Mouse (Mus musculus) liver, adult 2 months (tissue): ENCODE data around the gene Gm20388. TPM values are rescaled to one million over a fixed set of nuclear protein-coding genes. Genes with fewer than 3 reads are reported as not detected.

Experiments
- DNase-seq: peaks from one replicate; pipeline ENCODE4 v3.0.0-alpha.2; 2011; ENCODE audit warnings: low read depth, low spot score; ENCODE audit errors: extremely low read depth
- H3K27ac ChIP-seq: fragments of 200-500 bp; replicated peaks from 2 replicates; pipeline ENCODE4 v1.5.1; 2012; ENCODE audit warnings: low read depth, mild to moderate bottlenecking, control low read depth, inconsistent platforms, low read length; ENCODE audit not compliant: insufficient read depth
- H3K27me3 ChIP-seq: fragments of 200-500 bp; 2 replicates; pipeline ENCODE4 v1.6.1; 2012; ENCODE audit warnings: mild to moderate bottlenecking, moderate library complexity, low read length, inconsistent platforms; ENCODE audit not compliant: control insufficient read depth, insufficient read depth
- H3K36me3 ChIP-seq: fragments of 200-500 bp; 2 replicates; pipeline ENCODE4 v1.6.1; 2012; ENCODE audit warnings: low read length, inconsistent platforms; ENCODE audit not compliant: control insufficient read depth, insufficient read depth
- H3K4me1 ChIP-seq: fragments of 200-500 bp; 2 replicates; pipeline ENCODE4 v1.6.1; 2011; ENCODE audit warnings: low read length; ENCODE audit not compliant: control insufficient read depth, insufficient read depth
- H3K4me3 ChIP-seq: fragments of 200-500 bp; 2 replicates; pipeline ENCODE4 v1.5.1; 2011; ENCODE audit warnings: low read depth, mild to moderate bottlenecking, control low read depth, low read length, moderate library complexity; ENCODE audit not compliant: insufficient read depth
- H3K79me2 ChIP-seq: fragments of 200-500 bp; 2 replicates; pipeline ENCODE4 v1.6.1; 2012; ENCODE audit warnings: inconsistent platforms, mild to moderate bottlenecking, low read length, moderate library complexity; ENCODE audit not compliant: control insufficient read depth, insufficient read depth
- H3K9ac ChIP-seq: fragments of 200-500 bp; 2 replicates; pipeline ENCODE4 v1.6.1; 2012; ENCODE audit warnings: low read depth, mild to moderate bottlenecking, control low read depth, inconsistent platforms, low read length
- CTCF ChIP-seq: fragments of 200-500 bp; IDR thresholded peaks from 2 replicates; pipeline ENCODE4 v1.5.1; 2011; ENCODE audit warnings: low read depth, low read length, control low read depth
- POLR2A ChIP-seq: fragments of 200-500 bp; IDR thresholded peaks from 2 replicates; pipeline ENCODE4 v1.6.1; 2011; ENCODE audit warnings: low read length, control low read depth; ENCODE audit not compliant: insufficient read depth; ENCODE audit errors: extremely low read depth
- WGBS: fragments of 180-500 bp; shearing (Covaris S2); methylation state at CpG from one replicate; pipeline ENCODE4 v1.1.7; 2018; 5-methylcytosine and 5-hydroxymethylcytosine counted together
- polyA plus RNA-seq: library from polyadenylated mRNA; depleted of rRNA; stranded (reverse); fragments of >200 nt; gene quantifications from 2 replicates; pipeline ENCODE4 v1.2.3, GENCODE M21; 2012
- total RNA-seq: library from RNA; depleted of rRNA; stranded (reverse); fragments of >200 nt; gene quantifications from 2 replicates; pipeline ENCODE4 v1.2.3, GENCODE M21; 2014

Gene Gm20388
- total and polyA plus RNA-seq, 2 experiments, result 6.4 to 19.9 TPM

- H3K9ac ChIP-seq, result no peak overlapping the region
- no peak for DNase-seq
- H3K4me3 ChIP-seq, result no peak overlapping the region
- no peak overlapping the region for H3K27ac ChIP-seq
- no peaks in the 10 kb centered on the region for H3K36me3 ChIP-seq
- H3K27me3 ChIP-seq, result no peaks in the 10 kb centered on the region
- no peaks in the 10 kb centered on the region for H3K79me2 ChIP-seq
- WGBS, result 62% methylated on average over 5 of the region's 5 CpGs
- no peaks in the 10 kb centered on the region for H3K4me1 ChIP-seq
- TF ChIP-seq POLR2A, result no peak
- no peak for TF ChIP-seq CTCF
Measured at GRCm38 (mm10) chr8:122362271-122362670, 2451.6 kb downstream of the Gm20388 start.

- Histone ChIP-seq H3K36me3 (no peaks in the 10 kb centered on the region), H3K4me1 (no peaks in the 10 kb centered on the region), H3K4me3 (no peak overlapping the region), H3K79me2 (no peaks in the 10 kb centered on the region), H3K9ac (no peak overlapping the region), H3K27me3 (no peaks in the 10 kb centered on the region), H3K27ac (no peak overlapping the region)
- TF ChIP-seq CTCF (no peak), POLR2A (no peak)
- DNase-seq, result no peak
- 38% methylated on average over 8 of the region's 8 CpGs for WGBS
Measured at GRCm38 (mm10) chr8:122362967-122363366, 2452.3 kb downstream of the Gm20388 start.

GRCm38 (mm10) chr8:122368494-122368893 is 2457.9 kb downstream of the Gm20388 start:
- Histone ChIP-seq H3K4me1 (no peaks in the 10 kb centered on the region), H3K79me2 (no peaks in the 10 kb centered on the region), H3K27ac (no peak overlapping the region), H3K36me3 (no peaks in the 10 kb centered on the region), H3K9ac (no peak overlapping the region), H3K4me3 (no peak overlapping the region), H3K27me3 (no peaks in the 10 kb centered on the region)
- WGBS, result 79% methylated on average over 10 of the region's 10 CpGs
- no peak for DNase-seq
- TF ChIP-seq POLR2A, result no peak
- no peak for TF ChIP-seq CTCF

- Histone ChIP-seq H3K27ac (no peak overlapping the region), H3K9ac (no peak overlapping the region), H3K79me2 (no peaks in the 10 kb centered on the region), H3K36me3 (no peaks in the 10 kb centered on the region), H3K27me3 (no peaks in the 10 kb centered on the region), H3K4me3 (no peak overlapping the region), H3K4me1 (no peaks in the 10 kb centered on the region)
- WGBS, result 15% methylated on average over 9 of the region's 9 CpGs
- DNase-seq, result peak; percentile 48
- TF ChIP-seq POLR2A (no peak), CTCF (peak; percentile 81)
Measured at GRCm38 (mm10) chr8:122369665-122370064, 2459.0 kb downstream of the Gm20388 start.

GRCm38 (mm10) chr8:122371706-122372105 is 2461.1 kb downstream of the Gm20388 start:
- TF ChIP-seq CTCF (no peak), POLR2A (no peak)
- Histone ChIP-seq H3K27ac (no peak overlapping the region), H3K9ac (no peak overlapping the region), H3K4me3 (no peak overlapping the region), H3K27me3 (no peaks in the 10 kb centered on the region), H3K36me3 (no peaks in the 10 kb centered on the region), H3K4me1 (peaks cover 3% of the 10 kb centered on the region), H3K79me2 (no peaks in the 10 kb centered on the region; the same call in 1 of the 2 replicates)
- no peak for DNase-seq
- 61% methylated on average over 6 of the region's 6 CpGs for WGBS

GRCm38 (mm10) chr8:122375320-122375719 is 2464.7 kb downstream of the Gm20388 start:
- no peak for TF ChIP-seq POLR2A
- TF ChIP-seq CTCF, result no peak
- WGBS, result 80% methylated on average over 7 of the region's 7 CpGs
- no peak overlapping the region; the same call in none of the 2 replicates for H3K9ac ChIP-seq
- H3K79me2 ChIP-seq, result peaks cover 23% of the 10 kb centered on the region
- H3K4me1 ChIP-seq, result peaks cover 16% of the 10 kb centered on the region
- H3K4me3 ChIP-seq, result no peak overlapping the region
- H3K36me3 ChIP-seq, result peaks cover 4% of the 10 kb centered on the region; the same call in 1 of the 2 replicates
- no peak for DNase-seq
- peak overlapping the region; percentile 34 for H3K27ac ChIP-seq
- H3K27me3 ChIP-seq, result no peaks in the 10 kb centered on the region
